Mouse (Mus musculus): Measurements from ENCODE around the gene Ing2.

Gene Ing2

DNA sequence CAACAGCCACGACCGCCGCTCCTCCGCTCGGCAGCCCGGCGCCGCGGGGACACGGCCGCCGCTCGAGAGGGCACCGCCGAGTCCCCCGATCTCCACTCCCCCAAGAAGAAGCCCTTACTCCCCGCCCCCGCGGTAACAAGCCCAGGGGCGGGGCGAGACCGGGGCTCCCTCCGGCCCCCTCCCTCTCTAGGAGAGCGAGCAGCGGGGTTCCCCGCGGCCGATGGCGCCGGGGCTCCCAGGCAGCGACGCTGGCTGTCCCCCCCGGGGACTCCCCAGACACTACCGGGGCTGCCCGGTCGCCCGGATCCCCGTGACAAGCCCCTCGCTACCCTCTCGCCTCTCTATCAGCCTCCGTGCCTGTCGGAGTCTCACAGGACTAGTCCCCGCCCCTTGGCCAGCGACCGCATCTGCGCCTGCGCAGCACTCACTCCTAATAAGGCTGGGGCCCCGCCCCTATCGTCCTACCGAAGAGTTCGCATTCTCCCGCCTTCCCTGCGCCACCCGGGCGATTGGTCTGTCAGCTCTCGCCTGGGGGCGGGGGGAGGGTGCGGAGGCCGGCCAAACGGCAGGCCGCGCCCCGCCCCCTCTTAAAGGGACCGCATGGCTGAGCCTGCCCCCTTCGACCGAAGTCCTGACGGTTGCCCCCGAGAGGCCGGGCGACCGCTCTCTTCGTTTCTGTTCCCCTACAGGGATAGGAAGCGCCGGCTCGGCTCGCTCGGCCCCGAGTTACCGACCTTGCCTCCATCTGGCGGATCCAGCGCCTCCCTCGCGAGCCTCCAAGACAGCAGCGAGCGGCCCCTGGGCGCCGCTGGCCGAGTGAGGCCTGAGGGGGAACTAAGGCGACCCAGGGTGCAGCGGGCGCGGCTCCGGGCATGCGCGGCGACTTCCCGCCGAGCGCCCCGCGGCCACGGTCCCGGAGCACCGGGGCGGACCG, at the start of gene Ing2:
Gene Ing2, minus strand, starts transcription at position 780 of the 934 bp plus-strand sequence.
- peak; percentile 100 for DNase-seq

DNA sequence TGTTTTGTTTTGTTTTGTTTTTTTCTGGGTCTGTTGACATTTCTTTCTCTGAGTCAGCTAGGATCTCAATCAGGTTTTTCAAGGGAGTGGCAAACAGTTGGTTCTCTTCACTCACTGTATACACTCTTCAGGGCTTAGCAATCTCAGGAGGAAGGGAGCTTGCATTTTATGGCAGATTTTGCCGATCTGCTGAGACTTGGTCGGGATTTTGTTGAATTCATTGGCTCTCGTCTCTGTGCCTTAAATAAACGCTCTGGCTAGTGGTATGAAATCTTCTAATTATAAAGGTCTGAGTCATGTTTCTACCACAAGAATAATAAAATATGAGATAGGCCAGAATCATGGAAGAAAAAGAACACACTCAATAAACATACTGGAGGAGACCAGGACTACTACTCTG, 46.3 kb upstream of the Ing2 start:
- DNase-seq: no peak

- DNase-seq: no peak
Observed at GRCm38 (mm10) chr8:47718641-47719040, 43.3 kb upstream of the Ing2 start.

- DNase-seq: peak; percentile 90 to 93
Observed at GRCm38 (mm10) chr8:47713761-47714745, 38.7 kb upstream of the Ing2 start, which contains the start of gene Cdkn2aip. Gene Cdkn2aip (minus strand): TSS chr8:47713932.

DNA sequence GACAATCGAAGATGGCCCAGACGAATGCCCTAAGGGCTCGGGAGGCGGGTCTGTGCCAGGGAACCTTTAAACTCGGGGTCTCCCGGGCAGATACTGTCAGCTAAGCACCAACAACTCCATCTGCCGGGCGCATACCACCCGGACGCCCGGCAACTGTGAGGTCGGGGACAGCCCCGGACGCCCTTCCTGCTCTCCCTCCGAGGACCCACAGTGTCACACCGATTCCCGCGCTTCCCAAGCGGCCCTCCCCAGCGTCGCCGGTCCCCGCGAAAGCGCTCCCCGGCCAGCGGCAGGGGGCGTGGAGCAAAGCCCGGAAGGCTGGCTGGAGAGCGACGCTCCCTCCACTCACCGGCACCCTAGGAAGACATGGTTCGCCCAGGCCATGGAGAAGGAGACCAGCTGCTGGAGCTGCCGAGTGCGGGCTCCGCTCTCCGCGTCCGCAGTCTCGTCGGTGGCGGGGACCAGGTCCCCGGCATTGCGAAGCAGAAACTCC, 37.9 kb upstream of the Ing2 start:
- no peak for DNase-seq

DNA sequence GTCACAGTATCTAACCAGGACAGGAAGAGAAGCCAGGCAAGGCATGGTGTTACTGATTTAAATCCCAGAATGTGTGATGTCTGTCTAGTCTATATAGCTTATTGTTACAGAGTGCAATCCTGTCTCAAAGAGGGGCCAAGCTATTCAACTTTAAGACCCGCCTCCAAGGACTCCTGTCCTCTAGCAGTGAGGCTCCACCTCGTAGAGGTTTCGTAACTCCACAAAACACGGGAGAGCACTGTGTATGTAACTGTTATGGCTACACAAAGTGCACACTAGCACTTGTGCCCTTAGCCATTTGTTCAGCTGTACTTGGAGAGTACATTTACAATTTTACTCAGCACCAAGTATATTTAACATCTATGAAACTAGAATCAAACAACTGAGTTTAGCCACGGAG, 32.8 kb upstream of the Ing2 start:
- DNase-seq: no peak

DNA sequence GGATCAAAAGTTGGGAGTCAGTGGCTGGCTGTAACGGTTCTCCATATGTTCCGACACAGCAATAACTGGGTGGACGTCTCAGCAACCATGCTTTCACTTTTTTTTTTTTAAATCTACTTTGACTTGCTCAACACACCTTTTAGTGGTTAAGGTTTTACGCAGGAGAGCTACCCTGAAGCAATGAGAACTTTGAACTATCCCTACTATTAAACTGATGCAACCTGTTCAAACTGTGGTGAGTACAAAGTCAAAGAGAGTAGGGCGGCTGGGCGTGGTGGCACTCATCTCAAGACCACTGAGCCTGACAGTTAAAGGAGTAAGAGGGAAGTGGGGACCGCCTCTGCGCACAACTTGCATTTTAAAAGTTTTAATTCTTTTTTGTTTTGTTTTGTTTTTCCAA, 31.4 kb upstream of the Ing2 start:
- no peak for DNase-seq

- DNase-seq: no peak
Observed at GRCm38 (mm10) chr8:47702333-47702732, 27.0 kb upstream of the Ing2 start.

DNA sequence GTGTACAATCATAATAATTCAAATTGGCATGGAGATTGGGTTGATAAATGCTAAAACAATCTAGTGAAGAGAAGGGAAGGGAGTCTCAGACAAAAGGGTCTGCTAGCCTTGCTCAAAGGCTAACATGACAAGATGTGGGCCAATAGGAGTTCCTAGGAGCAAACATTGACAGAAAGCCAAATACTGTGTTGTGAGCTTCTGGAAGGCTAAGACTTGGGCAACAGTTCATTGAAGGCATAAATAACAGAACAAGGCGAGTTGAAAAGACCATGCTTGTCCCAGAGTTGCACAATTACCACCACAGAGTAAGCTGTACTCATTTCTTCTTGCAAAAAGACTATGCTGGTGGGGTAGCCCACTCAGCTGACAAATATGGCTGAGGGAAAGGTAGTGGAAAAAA, 22.3 kb upstream of the Ing2 start:
- DNase-seq: no peak

DNA sequence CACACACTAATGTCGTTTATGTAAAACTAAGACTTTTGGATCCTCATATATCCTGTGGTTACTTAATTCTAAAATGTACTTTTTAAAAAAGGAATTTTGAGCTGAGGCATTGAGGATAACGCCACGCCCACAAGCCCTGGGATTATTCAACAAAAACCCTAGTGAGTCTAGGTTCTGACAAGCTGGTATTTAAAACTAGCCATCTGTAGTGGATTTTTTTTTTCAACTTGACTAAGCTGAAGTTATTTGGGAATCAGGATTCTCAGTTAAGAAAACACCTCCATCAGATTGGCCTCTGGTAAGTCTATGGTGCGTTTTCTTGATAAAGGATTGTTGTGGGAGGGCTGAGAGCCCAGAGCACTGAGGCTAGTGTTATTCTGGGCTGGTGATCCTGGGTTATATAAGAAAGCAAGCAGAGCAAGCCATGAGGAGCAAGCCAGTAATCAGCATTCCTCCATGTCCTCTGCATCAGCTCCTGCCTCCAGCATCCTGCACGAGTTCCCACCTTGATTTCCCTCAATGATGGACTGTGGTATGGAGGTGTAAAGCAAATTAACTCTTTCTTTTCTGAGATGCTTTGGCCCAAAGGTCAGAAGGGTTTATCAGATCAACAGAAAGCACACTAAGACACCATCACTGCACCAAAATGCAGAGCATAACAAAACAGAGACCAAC, 20.2 kb upstream of the Ing2 start:
- DNase-seq: no peak

DNA sequence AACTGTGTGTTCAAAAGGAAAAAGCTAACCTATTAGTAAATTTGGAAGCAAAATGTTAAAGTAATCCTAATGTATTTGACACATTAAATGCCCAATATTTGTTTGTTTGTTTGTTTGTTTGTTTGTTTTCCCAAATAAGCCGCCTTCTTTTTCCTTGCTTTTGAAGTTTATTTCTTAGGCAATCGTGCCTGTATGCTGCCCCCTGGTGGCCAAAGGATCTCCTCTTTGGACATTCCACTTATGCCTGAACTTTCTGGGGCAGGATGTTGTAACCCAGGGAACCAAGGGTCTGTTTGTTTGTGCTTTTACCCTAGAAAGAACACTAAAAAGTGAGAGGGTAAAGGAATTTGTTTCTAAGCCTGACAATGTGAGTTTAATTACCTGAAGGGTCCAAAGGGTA, 17.8 kb upstream of the Ing2 start:
- DNase-seq: peak; percentile 82

GRCm38 (mm10) chr8:47691831-47692230, 16.5 kb upstream of the Ing2 start:
- DNase-seq: no peak

DNA sequence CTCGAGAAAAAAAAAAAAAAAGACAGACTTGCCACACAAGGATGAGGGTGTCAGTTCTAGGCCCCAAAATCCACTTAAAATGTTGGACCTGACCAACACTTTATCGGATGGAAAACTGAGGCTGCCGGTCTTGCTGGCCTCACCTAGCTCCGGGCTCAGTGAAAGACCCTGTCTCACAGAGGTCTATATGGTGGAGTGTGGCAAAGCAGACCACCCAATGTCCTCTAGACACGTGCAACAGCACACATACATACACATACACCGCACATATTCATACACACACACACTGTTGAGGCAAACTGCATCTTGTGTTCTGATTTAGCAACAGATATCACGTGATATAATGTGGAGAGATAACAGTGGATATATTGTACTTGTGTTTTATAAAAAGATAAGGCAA, 15.9 kb upstream of the Ing2 start:
- no peak for DNase-seq

GRCm38 (mm10) chr8:47690674-47691078, 15.3 kb upstream of the Ing2 start:
- no peak for DNase-seq

DNA sequence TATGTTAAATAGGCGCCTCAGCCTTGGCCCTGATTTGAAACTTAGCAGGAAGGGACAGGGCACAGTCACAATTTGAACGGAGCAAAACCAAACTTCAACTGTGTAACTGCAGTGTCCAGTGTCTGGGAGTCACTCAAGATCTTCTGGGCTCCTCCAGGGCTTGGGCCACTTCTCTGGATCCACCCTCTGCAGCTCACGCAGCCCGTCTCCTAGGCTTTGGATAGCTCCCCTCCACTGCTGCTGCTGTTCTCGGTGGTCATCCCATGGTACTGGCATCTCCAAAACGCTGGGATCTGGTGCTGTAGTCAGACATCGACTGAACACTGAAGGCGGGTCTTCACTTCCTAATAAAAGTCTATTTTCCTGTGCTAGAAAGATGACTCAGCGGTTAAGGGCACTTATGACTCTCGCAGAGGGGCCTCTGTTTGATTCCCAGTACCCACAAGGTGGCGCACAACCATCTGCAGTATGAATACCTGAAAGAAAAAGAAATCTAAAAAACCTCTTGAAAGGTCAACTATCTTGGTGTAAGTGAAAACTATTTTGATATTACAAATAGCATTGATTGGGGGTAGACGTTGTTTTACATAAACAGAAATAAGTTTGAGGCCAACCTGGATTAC, 14.5 kb upstream of the Ing2 start:
- no peak for DNase-seq

GRCm38 (mm10) chr8:47684441-47684840, 9.1 kb upstream of the Ing2 start:
- no peak for DNase-seq

DNA sequence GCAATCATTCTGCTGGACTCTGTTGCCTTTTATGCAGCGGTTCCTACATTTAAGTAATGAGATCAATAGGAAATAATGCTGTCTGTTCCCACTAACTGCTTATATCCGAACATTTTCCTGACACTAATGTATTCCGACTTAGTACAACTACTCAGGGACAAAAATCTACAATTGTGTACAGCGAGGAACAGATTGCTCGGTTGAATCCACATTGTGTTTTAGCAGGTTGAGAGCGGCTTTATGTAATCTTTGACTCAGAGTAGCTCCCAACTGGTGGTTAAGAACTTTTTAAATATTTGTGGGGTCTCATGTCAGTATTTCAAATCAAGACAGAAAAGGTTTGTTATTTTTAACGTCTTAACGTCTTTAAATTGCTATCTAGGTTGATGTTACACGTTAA, 8.6 kb upstream of the Ing2 start:
- DNase-seq: no peak

- no peak for DNase-seq
Observed at GRCm38 (mm10) chr8:47680306-47680705, 5.0 kb upstream of the Ing2 start.

GRCm38 (mm10) chr8:47679603-47680002, 4.2 kb upstream of the Ing2 start:
- DNase-seq: no peak

DNA sequence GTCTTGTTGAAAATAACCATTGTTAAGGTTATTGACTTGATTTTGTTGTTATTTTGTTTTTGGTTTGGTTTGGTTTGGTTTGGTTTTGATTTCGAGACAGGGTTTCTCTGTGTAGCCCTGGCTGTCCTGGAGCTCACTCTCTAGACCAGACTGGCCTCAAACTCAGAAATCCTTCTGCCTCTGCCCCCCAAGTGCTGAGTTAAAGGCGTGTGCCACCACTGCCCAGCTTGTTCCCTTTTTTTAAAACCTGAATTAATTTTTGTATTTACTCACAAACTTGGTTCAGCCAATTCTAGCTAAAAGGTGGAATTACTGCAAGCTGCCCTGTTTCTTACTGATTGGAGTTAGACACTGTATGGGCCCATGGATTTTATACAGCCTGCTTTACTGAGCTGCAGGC, 1.3 kb upstream of the Ing2 start:
- no peak for DNase-seq

DNA sequence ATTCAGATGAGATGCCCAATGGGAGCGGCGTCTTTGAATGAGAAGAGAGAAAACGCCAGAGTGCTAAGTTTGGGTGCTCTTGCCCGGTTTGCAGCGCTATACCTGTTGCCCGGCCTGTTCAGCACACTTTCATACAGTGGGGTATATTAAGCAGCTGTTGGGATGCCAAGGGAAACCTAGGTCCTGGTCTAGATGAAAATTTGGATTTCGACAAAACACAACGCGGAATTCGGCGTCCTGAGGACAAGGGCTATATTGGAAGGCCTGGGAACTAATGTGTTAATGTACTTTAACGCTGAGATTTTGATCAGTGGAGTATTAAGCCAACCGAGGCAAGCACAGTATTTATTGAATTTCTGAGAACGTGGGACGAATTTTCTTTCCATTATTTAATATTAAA, 868 bp upstream of the Ing2 start:
- peak in 1 of 2 experiments; percentile 6 for DNase-seq

DNA sequence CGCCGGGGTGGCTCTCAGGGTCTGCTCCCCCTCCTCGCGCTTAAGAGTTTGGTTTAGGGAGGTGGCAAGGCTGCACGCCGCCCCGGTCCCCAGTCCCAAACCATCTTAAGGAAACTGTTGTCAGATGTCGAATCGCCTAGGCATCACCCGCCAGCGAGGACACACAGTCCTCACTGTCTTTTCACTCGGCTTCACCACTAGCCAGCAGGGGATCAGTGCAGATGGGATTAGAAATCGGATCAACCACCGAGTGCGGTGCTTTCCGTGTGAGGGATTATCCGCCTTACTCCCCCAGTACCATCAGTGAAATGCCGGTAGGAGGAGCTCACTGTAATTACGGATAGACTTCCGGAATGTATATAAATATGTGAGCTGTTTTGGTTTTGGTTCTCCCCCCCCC, 430 bp upstream of the Ing2 start:
- DNase-seq: no peak
